Mouse (Mus musculus) neutrophil, adult 65 days (primary cell): ENCODE data around the gene Nudt19. TPM values are rescaled to one million over a fixed set of nuclear protein-coding genes. Genes with fewer than 3 reads are reported as not detected.

Source experiments
- total RNA-seq: library from RNA; stranded (reverse); gene quantifications from 2 replicates; pipeline ENCODE4 v1.2.4, GENCODE M21; 2023

Gene Nudt19
- total RNA-seq: 7.1 and 10.2 TPM in 2 replicates

GRCm38 (mm10) chr7:35556205-35556603 is at the start of gene Nudt19:
Gene Nudt19 (minus strand): TSS chr7:35556304.

GRCm38 (mm10) chr7:35586055-35586905 is 30.2 kb upstream of the Nudt19 start, which contains the start of gene Ankrd27:
Gene Ankrd27 (plus strand): TSS chr7:35586244.

GRCm38 (mm10) chr7:35585191-35586054 is 29.3 kb upstream of the Nudt19 start, which contains the start of gene Rgs9bp:
Gene Rgs9bp (minus strand): TSS chr7:35585582.

GRCm38 (mm10) chr7:35537562-35537961 is 18.5 kb downstream of the Nudt19 start, which contains the start of gene Tdrd12:
Gene Tdrd12 (minus strand): TSS chr7:35537745.

Other genes with a start within 250 kb of the Nudt19 start
- 3.9 and 4.8 TPM in 2 replicates for gene Gpatch1, start 237.9 kb downstream of the Nudt19 start, total RNA-seq
- gene Rhpn2, start 222.1 kb downstream of the Nudt19 start, total RNA-seq: 0.34 TPM in 1 of 2 replicates, not detected in the other
- 7.7 and 9.0 TPM in 2 replicates for gene Faap24, start 159.5 kb downstream of the Nudt19 start, total RNA-seq
- gene Cep89, start 159.3 kb downstream of the Nudt19 start, total RNA-seq: 12.4 and 14.7 TPM in 2 replicates
- not detected in 2 replicates for gene Slc7a9, start 107.5 kb downstream of the Nudt19 start, total RNA-seq
- not detected in 2 replicates for gene Tdrd12, start 18.6 kb downstream of the Nudt19 start, total RNA-seq
- 0.07 and 0.13 TPM in 2 replicates for gene Rgs9bp, start 29.3 kb upstream of the Nudt19 start, total RNA-seq
- gene Ankrd27, start 29.9 kb upstream of the Nudt19 start, total RNA-seq: 26.7 and 40.9 TPM in 2 replicates
- 21.4 and 23.6 TPM in 2 replicates for gene Pdcd5, start 91.2 kb upstream of the Nudt19 start, total RNA-seq
- gene Dpy19l3, start 198.2 kb upstream of the Nudt19 start, total RNA-seq: 27.5 and 29.2 TPM in 2 replicates
- 6.2 and 14.4 TPM in 2 replicates for gene Zfp507, start 246.7 kb upstream of the Nudt19 start, total RNA-seq